In the genomic region with DNA sequence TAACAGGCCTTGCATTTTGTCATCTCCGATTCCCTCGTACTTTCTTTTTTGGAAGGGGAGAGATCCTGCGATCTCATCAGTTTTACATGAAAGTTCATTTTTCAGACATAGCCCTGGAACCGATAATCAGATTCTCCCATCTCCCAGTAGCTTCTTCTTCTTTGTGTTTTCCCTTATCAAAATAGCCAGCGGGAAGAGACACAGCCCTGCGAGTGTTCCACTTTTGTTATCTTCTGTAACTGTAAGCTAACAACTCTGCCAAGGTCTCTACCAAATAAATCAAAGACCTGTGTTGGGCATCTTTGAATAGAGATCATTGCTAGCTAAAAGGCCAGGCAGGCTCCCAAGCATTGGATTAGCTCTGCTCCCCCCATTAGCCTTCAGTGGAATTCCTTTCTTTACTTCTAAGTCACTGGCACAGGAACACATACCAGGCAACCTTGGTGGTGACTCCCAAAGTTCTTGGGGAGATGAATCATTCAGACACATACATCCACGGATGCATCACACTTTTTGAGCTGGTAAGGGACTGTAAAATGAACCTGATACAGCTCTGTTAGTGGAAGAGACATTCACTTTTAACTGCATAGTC, we compare ENCODE assay signal across 13 mouse cellular contexts. TPM values are rescaled to one million over a fixed set of nuclear protein-coding genes. Genes with fewer than 3 reads are reported as not detected.
DNase-seq lines count a peak whose midpoint lies in the region; ATAC-seq and TF ChIP-seq lines count a peak whose summit lies in the region.
"Had no signal": no experiment of that assay in that cellular context is flagged by ENCODE, and none has a peak within 500 bp of the region (broad histone marks: within the 10 kb centered on the region; RNA-seq: fewer than 3 reads in every experiment).

No protein-coding gene starts in this region.

- no peaks in the 10 kb centered on the region for H3K9me3 ChIP-seq in liver, embryonic 14.5 days (ENCODE audit: control insufficient read depth, low read length)
- no peaks in the 10 kb centered on the region for H3K9me3 ChIP-seq in midbrain, embryonic 15.5 days
- H3K9me3 ChIP-seq in hindbrain, embryonic 13.5 days: no peaks in the 10 kb centered on the region; the same call in 1 of the 2 replicates
- H3K9me3 ChIP-seq: heart, embryonic 10.5 days; kidney, embryonic 15.5 days; lung, embryonic 15.5 days; neural tube, embryonic 15.5 days had no signal

- H3K36me3 ChIP-seq in liver, embryonic 14.5 days (replicated peaks; ENCODE audit: control insufficient read depth, insufficient read depth, low read depth): peaks cover 12% of the 10 kb centered on the region
- no peaks in the 10 kb centered on the region for H3K36me3 ChIP-seq in midbrain, embryonic 15.5 days (replicated peaks)
- no peaks in the 10 kb centered on the region for H3K36me3 ChIP-seq in hindbrain, embryonic 13.5 days
- H3K36me3 ChIP-seq: heart, embryonic 10.5 days; kidney, embryonic 15.5 days; lung, embryonic 15.5 days; neural tube, embryonic 15.5 days had no signal

- H3K27me3 ChIP-seq in liver, embryonic 14.5 days (ENCODE audit: control insufficient read depth, insufficient read depth, low read length): no peaks in the 10 kb centered on the region
- no peaks in the 10 kb centered on the region for H3K27me3 ChIP-seq in midbrain, embryonic 15.5 days (replicated peaks)
- H3K27me3 ChIP-seq in hindbrain, embryonic 13.5 days: no peaks in the 10 kb centered on the region
- H3K27me3 ChIP-seq: kidney, embryonic 15.5 days; lung, embryonic 15.5 days; neural tube, embryonic 15.5 days had no signal

- WGBS in liver, embryonic 14.5 days (ENCODE audit: insufficient replicate concordance): 28% methylated on average over 7 of the region's 7 CpGs
- 88% methylated on average over 7 of the region's 7 CpGs for WGBS in midbrain, embryonic 15.5 days
- 88% methylated on average over 7 of the region's 7 CpGs for WGBS in hindbrain, embryonic 13.5 days

- DNase-seq in 3134 (ENCODE audit: extremely low read depth, insufficient read length, low spot score) (peak; percentile 49), MEL-GATA-1-ER (ENCODE audit: extremely low read depth, low read depth) (peak; percentile 36)
- peak; percentile 66 for DNase-seq in c-Kit-positive CD71-positive TER-119-positive erythroid progenitor cells, embryonic 14.5 days (ENCODE audit: low spot score)
- DNase-seq in liver, embryonic 14.5 days (ENCODE audit: low read depth in 3 of 3, low spot score in 3 of 3): peak; percentile 61 to 76 (median 63)
- DNase-seq in embryo, embryonic 11 days: no peak
- DNase-seq: cerebellum, adult 9-10 months; retina, postnatal 1 day had no signal

- TF ChIP-seq CTCF in liver, embryonic 14.5 days (IDR thresholded peaks at IDR 0.05; ENCODE audit: low read depth): no peak

- peaks cover 32 to 43% of the 10 kb centered on the region in 2 experiments for H3K4me1 ChIP-seq in liver, embryonic 14.5 days (replicated peaks; ENCODE audit: control insufficient read depth in 2 of 2, insufficient read depth in 2 of 2, low read length in 1 of 2)
- peaks cover 6% of the 10 kb centered on the region for H3K4me1 ChIP-seq in midbrain, embryonic 15.5 days
- peaks cover 22% of the 10 kb centered on the region for H3K4me1 ChIP-seq in hindbrain, embryonic 13.5 days (replicated peaks)
- H3K4me1 ChIP-seq: lung, embryonic 15.5 days had no signal

- H3K4me3 ChIP-seq in liver, embryonic 14.5 days (ENCODE audit: insufficient read depth in 1 of 2, low read depth in 2 of 2, low read length in 2 of 2): peak overlapping the region; percentile 16 to 18; a peak in 2 of 4 replicates
- no peak overlapping the region for H3K4me3 ChIP-seq in midbrain, embryonic 15.5 days
- no peak overlapping the region for H3K4me3 ChIP-seq in hindbrain, embryonic 13.5 days
- H3K4me3 ChIP-seq: heart, embryonic 10.5 days; kidney, embryonic 15.5 days; lung, embryonic 15.5 days; neural tube, embryonic 15.5 days had no signal

- TF ChIP-seq EP300 in liver, embryonic 14.5 days (IDR thresholded peaks at IDR 0.05; ENCODE audit: low read depth): 0 out of 2 replicates have a peak, but pooled peaks have one; percentile 32

- H3K27ac ChIP-seq in liver, embryonic 14.5 days: peak overlapping the region; percentile 87
- H3K27ac ChIP-seq in midbrain, embryonic 15.5 days: no peak overlapping the region
- no peak overlapping the region for H3K27ac ChIP-seq in hindbrain, embryonic 13.5 days
- H3K27ac ChIP-seq: heart, embryonic 10.5 days; kidney, embryonic 15.5 days; lung, embryonic 15.5 days; neural tube, embryonic 15.5 days had no signal

- H3K9ac ChIP-seq in liver, embryonic 14.5 days (replicated peaks): peak overlapping the region; percentile 62
- H3K9ac ChIP-seq in midbrain, embryonic 15.5 days: no peak overlapping the region
- no peak overlapping the region for H3K9ac ChIP-seq in hindbrain, embryonic 13.5 days
- H3K9ac ChIP-seq: kidney, embryonic 15.5 days; lung, embryonic 15.5 days; neural tube, embryonic 15.5 days had no signal

- peak overlapping the region; percentile 74 for H3K4me2 ChIP-seq in liver, embryonic 14.5 days (ENCODE audit: low read depth)
- H3K4me2 ChIP-seq in midbrain, embryonic 15.5 days: no peak overlapping the region
- H3K4me2 ChIP-seq in hindbrain, embryonic 13.5 days: no peak overlapping the region
- H3K4me2 ChIP-seq: kidney, embryonic 15.5 days; lung, embryonic 15.5 days; neural tube, embryonic 15.5 days had no signal

- peak; percentile 71 for ATAC-seq in liver, embryonic 14.5 days (ENCODE audit: insufficient read depth)
- ATAC-seq in midbrain, embryonic 15.5 days (replicated peaks): no peak
- no peak for ATAC-seq in hindbrain, embryonic 13.5 days (ENCODE audit: low FRiP score)

RNA-seq across cellular contexts. Expression of a gene that starts 26.9 kb away (rescaled TPM):
- polyA plus RNA-seq in liver, embryonic 14.5 days (2012; rRNA removed): 16.7 and 19.1 TPM in 2 replicates
- 26.8 and 28.2 TPM in 2 replicates for polyA plus RNA-seq in liver, embryonic 14.5 days (2014; fragmentation: Nextera tagmentation; extraction: Ambion mirVana)
- 0.84 and 1.5 TPM in 2 replicates for polyA plus RNA-seq in midbrain, embryonic 15.5 days (2015; fragmentation: Nextera tagmentation; extraction: Ambion mirVana)
- polyA plus RNA-seq in hindbrain, embryonic 13.5 days (2015; fragmentation: Nextera tagmentation; extraction: Ambion mirVana): 1.4 and 1.7 TPM in 2 replicates

Comparison
In these comparisons a context has a peak if more than half of its experiments do, and no peak if none do; other contexts are left out.
1. H3K4me3 ChIP-seq: peak in liver, embryonic 14.5 days (2 of 2); none in midbrain, embryonic 15.5 days (single experiment) and hindbrain, embryonic 13.5 days (single experiment).